Mouse (Mus musculus): ENCODE measurements around the gene Bcl2l13. TPM values are rescaled to one million over a fixed set of nuclear protein-coding genes. Genes with fewer than 3 reads are reported as not detected.

Gene Bcl2l13
- polyA plus RNA-seq, 1 experiment from 2014 or later, result 52.3 TPM

DNA sequence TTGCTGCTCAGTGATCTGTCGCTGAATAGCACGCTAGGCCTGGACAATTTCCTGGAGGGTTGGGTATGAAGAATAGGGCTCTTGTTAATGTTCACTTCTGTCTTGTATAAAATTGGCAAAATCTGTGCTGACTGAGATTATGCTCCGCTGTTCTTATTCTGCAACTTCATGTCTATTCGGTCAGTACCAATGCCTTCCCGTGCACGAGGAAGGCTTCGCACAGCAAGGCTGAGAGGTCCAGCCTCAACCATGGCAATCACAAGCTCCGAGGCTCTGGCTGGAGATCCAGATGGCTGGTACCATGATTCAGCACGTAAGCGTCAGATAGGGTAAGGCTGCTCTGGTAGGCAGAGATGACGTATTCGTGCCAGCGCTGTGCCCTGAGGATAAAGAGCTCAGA, 105.6 kb downstream of the Bcl2l13 start:
- no peak overlapping the region for H3K27ac ChIP-seq (ENCODE audit: low read depth, low read length)
- H3K36me3 ChIP-seq (ENCODE audit: control insufficient read depth, insufficient read depth, low read length), result no peaks in the 10 kb centered on the region
- H3K4me2 ChIP-seq, result no peak overlapping the region
- ATAC-seq (replicated peaks; ENCODE audit: low FRiP score), result no peak
- H3K9me3 ChIP-seq (ENCODE audit: control insufficient read depth, low read length), result no peaks in the 10 kb centered on the region
- no peak for DNase-seq (ENCODE audit: low spot score)
- WGBS, result 93% methylated on average over 13 of the region's 13 CpGs
- H3K27me3 ChIP-seq (replicated peaks; ENCODE audit: control insufficient read depth, insufficient read depth, low read length), result no peaks in the 10 kb centered on the region
- H3K4me3 ChIP-seq (ENCODE audit: low read depth, low read length), result no peak overlapping the region
- peaks cover 13% of the 10 kb centered on the region; the same call in 1 of the 2 replicates for H3K4me1 ChIP-seq (replicated peaks; ENCODE audit: control insufficient read depth, insufficient read depth, low read length)
- no peak overlapping the region for H3K9ac ChIP-seq (ENCODE audit: low read depth, low read length)

Small RNA genes within 50 kb of the gene (microRNA-seq; reads per million reads assigned to microRNA genes)
- gene Gm25193 (ENCODE audit: borderline number of aligned reads), result not detected

Other genes with a start within 250 kb of the Bcl2l13 start
- 11.9 and 13.3 TPM in 2 replicates for gene Cecr2, start 169.8 kb upstream of the Bcl2l13 start, polyA plus RNA-seq (2014; fragmentation: Nextera tagmentation; extraction: Ambion mirVana)
- gene Slc25a18, start 62.6 kb upstream of the Bcl2l13 start, polyA plus RNA-seq (2014; fragmentation: Nextera tagmentation; extraction: Ambion mirVana), result 0.08 TPM in 1 of 2 replicates, not detected in the other
- 160 and 164 TPM in 2 replicates for gene Atp6v1e1, start 13.4 kb upstream of the Bcl2l13 start, polyA plus RNA-seq (2014; fragmentation: Nextera tagmentation; extraction: Ambion mirVana)
- gene Bid, start 80.6 kb downstream of the Bcl2l13 start, polyA plus RNA-seq (2014; fragmentation: Nextera tagmentation; extraction: Ambion mirVana), result 48.2 and 51.5 TPM in 2 replicates

All from liver, embryonic 11.5 days (tissue).